Mouse (Mus musculus): ENCODE measurements around the gene Mmp15. TPM values are rescaled to one million over a fixed set of nuclear protein-coding genes. Genes with fewer than 3 reads are reported as not detected.
"Not testable (repeated sequence)": the region's sequence is repeated elsewhere in the genome, so short reads cannot be mapped to it uniquely, and the experiment has no call there.

Gene Mmp15
- polyA plus RNA-seq, 1 experiment from 2014 or later: 86.0 TPM

DNA sequence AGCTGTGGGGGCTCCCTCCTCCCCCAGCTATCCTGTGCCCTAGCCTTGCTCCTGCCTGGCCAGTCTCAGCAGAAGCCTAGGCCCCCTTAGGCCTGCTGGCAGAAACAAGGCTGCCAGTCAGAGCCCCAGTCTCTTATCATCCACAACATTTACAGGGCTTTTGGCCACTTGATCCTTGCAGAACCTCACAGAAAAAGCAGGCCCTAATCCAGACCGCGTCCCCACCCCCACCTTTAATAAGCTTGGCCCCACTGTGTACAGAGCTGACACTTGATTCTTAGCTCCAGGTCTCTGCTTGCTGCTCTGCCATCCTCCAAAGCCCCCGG lies 8.9 kb downstream of the Mmp15 start:
- peaks cover 2% of the 10 kb centered on the region; the same call in 1 of the 2 replicates for H3K36me3 ChIP-seq
- H3K9ac ChIP-seq: peak overlapping the region; percentile 61
- H3K4me3 ChIP-seq: peak overlapping the region; percentile 7; the same call in 1 of the 2 replicates
- ATAC-seq (ENCODE audit: insufficient number of reproducible peaks, low FRiP score): no peak
- H3K27ac ChIP-seq (ENCODE audit: poor library complexity, severe bottlenecking): peak overlapping the region; percentile 97
- WGBS: 39% methylated on average over 3 of the region's 3 CpGs
- H3K9me3 ChIP-seq (replicated peaks): no peaks in the 10 kb centered on the region
- H3K4me2 ChIP-seq: peak overlapping the region; percentile 58
- peaks cover 85% of the 10 kb centered on the region for H3K4me1 ChIP-seq (replicated peaks)
- H3K27me3 ChIP-seq (replicated peaks): no peaks in the 10 kb centered on the region

DNA sequence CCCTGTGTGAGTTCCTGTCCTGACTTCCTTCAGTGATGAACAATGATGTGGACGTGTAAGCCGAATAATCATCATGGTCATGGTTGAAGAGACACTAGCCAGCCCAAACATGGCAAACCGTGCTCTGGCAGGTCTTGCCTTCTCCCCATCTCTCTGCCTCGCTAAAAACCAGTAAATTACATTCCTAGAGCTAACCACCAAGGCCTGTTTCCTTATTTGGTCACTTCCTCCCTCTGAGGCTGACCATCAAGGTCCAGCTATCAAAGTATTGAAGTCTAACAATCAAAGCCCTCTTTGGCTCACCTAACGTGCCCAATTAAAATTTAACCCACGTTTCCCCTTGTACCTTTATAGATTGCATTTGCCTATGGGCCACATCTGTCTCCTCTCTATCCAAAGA lies 10.2 kb downstream of the Mmp15 start:
- Histone ChIP-seq H3K4me3 (no peak overlapping the region), H3K9ac (no peak overlapping the region), H3K36me3 (peaks cover 14% of the 10 kb centered on the region), H3K27ac (ENCODE audit: poor library complexity, severe bottlenecking) (peak overlapping the region; percentile 97; the same call in 1 of the 2 replicates), H3K27me3 (replicated peaks) (no peaks in the 10 kb centered on the region), H3K4me2 (no peak overlapping the region), H3K9me3 (replicated peaks) (no peaks in the 10 kb centered on the region), H3K4me1 (replicated peaks) (peaks cover 85% of the 10 kb centered on the region)
- ATAC-seq (ENCODE audit: insufficient number of reproducible peaks, low FRiP score): no peak
- WGBS: 56% methylated on average over 6 of the region's 6 CpGs

DNA sequence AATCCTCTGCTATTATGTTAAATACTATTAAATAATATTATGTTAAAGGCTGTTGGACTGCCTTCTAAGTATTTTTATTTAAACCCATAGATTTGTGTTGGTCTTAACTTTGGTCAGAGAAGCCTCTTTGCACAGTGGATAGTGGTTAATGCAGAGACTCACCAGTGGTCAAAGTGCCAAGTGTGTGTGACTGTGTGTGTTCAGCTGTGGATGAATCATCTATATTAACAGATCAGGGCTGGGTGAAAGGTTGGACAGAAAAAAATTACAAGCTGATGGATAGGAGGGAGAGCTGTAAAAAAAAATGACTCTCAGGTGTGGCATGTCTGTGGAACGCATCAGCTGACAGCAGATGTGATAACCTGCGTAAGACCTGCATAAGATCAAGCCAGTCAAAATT lies 11.8 kb downstream of the Mmp15 start:
- H3K4me2 ChIP-seq: no peak overlapping the region
- ATAC-seq (ENCODE audit: insufficient number of reproducible peaks, low FRiP score): no peak

DNA sequence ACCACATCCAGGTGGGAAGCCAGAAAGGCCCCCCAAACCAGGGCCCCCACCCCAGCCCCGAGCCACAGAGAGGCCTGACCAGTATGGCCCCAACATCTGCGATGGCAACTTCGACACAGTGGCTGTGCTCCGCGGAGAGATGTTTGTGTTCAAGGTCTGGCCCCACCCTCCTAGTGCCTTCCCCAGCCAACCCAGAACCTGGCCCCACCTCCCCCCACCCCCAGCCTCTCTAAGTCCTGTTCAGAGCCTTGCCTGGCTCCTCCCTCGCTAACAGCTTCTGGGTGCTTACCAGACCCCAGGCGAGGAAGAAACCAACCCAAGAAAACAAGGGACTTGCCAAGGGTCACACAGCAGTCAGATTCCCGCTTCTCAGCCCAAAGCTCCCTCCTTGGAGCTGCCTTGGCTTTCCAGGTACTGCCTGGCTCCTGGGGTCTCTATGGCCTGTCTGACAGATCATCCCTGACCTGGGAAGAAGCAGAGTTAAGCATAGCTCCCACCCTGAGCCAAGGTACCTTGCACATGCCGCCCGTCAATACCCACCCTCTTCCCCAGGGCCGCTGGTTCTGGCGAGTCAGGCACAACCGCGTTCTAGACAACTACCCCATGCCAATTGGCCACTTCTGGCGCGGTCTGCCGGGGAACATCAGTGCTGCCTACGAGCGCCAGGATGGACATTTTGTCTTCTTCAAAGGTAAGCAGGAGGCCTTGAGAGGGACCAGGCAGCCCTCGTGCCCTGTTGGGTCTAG lies 17.7 kb downstream of the Mmp15 start:
- peaks cover 86% of the 10 kb centered on the region for H3K36me3 ChIP-seq

More for the DNA sequence above, 11.8 kb downstream of the Mmp15 start:
- 87% methylated on average over 2 of the region's 2 CpGs for WGBS
- Histone ChIP-seq H3K27me3 (replicated peaks) (no peaks in the 10 kb centered on the region), H3K9me3 (replicated peaks) (no peaks in the 10 kb centered on the region), H3K9ac (no peak overlapping the region), H3K4me3 (no peak overlapping the region), H3K36me3 (peaks cover 30% of the 10 kb centered on the region), H3K4me1 (replicated peaks) (peaks cover 80% of the 10 kb centered on the region), H3K27ac (ENCODE audit: poor library complexity, severe bottlenecking) (no peak overlapping the region)

DNA sequence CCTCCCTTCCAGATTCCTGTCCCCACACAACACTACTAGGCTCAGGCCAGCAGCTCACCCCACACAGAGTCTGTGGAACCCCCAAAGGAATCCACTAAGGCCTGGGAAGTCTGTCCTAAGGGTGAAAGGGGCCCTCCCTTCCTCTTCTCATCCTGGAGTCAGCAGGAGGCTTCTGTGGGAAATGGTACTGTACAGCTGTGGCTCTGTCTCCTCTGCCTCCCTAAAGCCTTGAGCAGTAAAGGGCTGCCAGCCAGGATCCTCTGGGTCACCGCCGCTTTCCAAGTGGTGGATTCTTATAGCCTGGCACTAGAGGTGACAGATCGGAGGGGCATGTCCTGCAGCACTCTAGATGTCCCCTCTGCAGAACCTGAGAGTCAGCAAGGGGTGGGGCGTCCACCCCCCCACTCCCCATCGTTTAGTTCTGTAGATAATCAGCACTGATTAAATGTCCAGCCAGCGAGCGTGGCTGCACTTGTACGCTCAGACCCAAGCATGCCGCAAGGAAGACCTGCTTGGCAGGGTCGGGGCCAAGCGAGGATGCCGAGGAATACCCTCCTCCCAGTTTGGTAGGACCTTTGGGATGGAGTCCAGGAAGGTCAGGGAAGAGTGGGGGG lies 21.4 kb downstream of the Mmp15 start:
- Histone ChIP-seq H3K4me1 (replicated peaks) (peaks cover 68% of the 10 kb centered on the region), H3K36me3 (peaks cover 60% of the 10 kb centered on the region), H3K4me3 (no peak overlapping the region), H3K4me2 (no peak overlapping the region), H3K9ac (no peak overlapping the region), H3K9me3 (replicated peaks) (no peaks in the 10 kb centered on the region), H3K27ac (ENCODE audit: poor library complexity, severe bottlenecking) (peak overlapping the region; percentile 30; the same call in 1 of the 2 replicates), H3K27me3 (replicated peaks) (no peaks in the 10 kb centered on the region)
- WGBS: 50% methylated on average over 12 of the region's 12 CpGs
- ATAC-seq (ENCODE audit: insufficient number of reproducible peaks, low FRiP score): no peak

More for the DNA sequence above, 17.7 kb downstream of the Mmp15 start:
- peak; percentile 33 for ATAC-seq (ENCODE audit: insufficient number of reproducible peaks, low FRiP score)
- whole genome bisulfite sequencing: 51% methylated on average over 20 of the region's 20 CpGs
- Histone ChIP-seq H3K27ac (ENCODE audit: poor library complexity, severe bottlenecking) (no peak overlapping the region), H3K9me3 (replicated peaks) (no peaks in the 10 kb centered on the region), H3K4me2 (peak overlapping the region; percentile 34; the same call in 1 of the 2 replicates), H3K4me3 (no peak overlapping the region), H3K27me3 (replicated peaks) (no peaks in the 10 kb centered on the region), H3K4me1 (replicated peaks) (peaks cover 72% of the 10 kb centered on the region), H3K9ac (peak overlapping the region; percentile 41; the same call in 1 of the 2 replicates)

DNA sequence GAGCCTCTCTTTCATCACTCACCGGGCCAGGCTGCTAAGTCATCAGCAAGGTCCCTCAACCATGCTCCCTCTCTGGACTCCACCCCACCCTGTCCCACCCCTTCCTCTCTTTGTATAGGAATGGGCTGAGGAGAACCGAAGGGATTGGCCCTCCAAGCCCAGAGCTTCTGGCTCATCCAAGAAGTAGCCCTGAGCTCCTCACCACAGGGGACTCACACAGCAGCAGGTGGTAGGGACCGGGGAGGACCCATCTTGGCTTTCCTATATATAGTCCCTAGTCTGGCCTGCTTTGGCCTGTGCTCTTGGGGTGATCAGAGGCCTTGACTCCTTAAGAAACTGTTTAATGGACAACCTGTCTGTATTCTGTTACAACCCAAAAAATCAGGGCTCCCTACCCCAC lies 22.4 kb downstream of the Mmp15 start:
- no peaks in the 10 kb centered on the region for H3K27me3 ChIP-seq (replicated peaks)
- H3K27ac ChIP-seq (ENCODE audit: poor library complexity, severe bottlenecking): no peak overlapping the region
- 60% methylated on average over 3 of the region's 3 CpGs for WGBS
- no peak overlapping the region for H3K4me2 ChIP-seq
- no peak for ATAC-seq (ENCODE audit: insufficient number of reproducible peaks, low FRiP score)
- no peak overlapping the region for H3K9ac ChIP-seq
- peaks cover 60% of the 10 kb centered on the region for H3K4me1 ChIP-seq (replicated peaks)
- no peak overlapping the region for H3K4me3 ChIP-seq
- peaks cover 51% of the 10 kb centered on the region for H3K36me3 ChIP-seq
- no peaks in the 10 kb centered on the region for H3K9me3 ChIP-seq (replicated peaks)

DNA sequence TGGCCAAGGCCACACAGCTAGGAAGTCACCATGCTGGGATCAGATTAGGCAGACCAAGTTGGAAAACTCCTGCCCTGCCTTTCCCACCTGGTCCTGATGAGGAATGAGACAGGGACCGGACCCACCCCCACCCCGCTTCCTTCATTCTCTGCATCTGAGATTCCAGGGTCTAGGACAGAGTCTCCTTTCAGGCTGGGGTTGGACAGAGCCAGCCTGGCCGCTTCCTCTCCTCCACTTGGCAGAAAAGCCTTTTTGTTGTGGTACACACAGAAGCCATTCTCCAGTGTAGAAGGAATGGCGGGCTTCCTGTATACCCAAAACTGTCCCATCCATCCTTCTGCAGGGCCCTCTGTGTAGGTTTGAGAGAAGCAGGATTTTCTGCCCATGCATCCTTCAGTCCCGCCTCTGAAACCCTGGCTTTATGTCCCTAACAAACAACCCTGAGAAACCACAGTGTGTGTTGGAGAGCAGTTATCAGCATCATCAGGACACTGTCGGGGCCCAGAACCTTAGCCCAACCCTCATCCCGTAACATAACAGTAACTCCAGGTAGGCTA lies 23.4 kb downstream of the Mmp15 start:
- Histone ChIP-seq H3K36me3 (peaks cover 41% of the 10 kb centered on the region), H3K4me2 (no peak overlapping the region), H3K4me1 (replicated peaks) (peaks cover 52% of the 10 kb centered on the region), H3K27me3 (replicated peaks) (no peaks in the 10 kb centered on the region), H3K9me3 (replicated peaks) (no peaks in the 10 kb centered on the region), H3K4me3 (no peak overlapping the region), H3K9ac (no peak overlapping the region), H3K27ac (ENCODE audit: poor library complexity, severe bottlenecking) (no peak overlapping the region; the same call in 1 of the 2 replicates)
- ATAC-seq (ENCODE audit: insufficient number of reproducible peaks, low FRiP score): no peak
- WGBS: 72% methylated on average over 7 of the region's 7 CpGs

DNA sequence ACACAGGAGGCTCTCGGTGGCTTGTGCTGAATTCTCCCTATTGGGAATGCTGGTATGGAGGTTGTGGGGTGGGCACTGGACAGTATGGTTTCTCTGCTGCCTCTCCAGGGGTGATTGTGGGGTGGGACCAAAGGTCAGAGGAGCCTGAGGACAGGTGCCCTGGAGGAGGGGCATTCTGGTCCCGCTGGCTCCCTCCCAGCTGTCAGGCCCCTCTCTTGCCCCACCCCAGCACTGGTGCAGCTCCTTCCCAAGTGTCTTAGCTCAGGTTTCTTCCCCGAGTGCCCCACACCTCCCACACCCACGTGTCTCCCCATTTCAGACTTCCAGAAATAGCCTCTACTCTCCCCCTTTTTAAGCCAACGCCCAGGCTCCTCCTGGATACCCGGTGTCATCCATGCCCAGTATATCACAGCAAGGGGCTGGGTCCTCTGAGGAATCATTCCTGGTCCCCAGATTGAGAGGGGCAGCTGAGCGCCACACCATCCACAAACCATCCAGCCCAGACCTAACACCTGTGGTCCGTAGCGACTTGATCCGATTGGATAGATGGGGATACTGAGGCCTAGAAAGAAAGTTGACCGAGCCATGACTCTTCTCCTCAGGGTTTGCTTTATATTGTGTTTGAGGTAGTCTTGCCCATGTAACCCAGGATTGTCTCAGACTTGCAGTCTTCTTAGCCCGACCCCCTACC lies 24.4 kb downstream of the Mmp15 start:
- no peak for ATAC-seq (ENCODE audit: insufficient number of reproducible peaks, low FRiP score)
- Histone ChIP-seq H3K9ac (peak overlapping the region; percentile 44; the same call in 1 of the 2 replicates), H3K36me3 (peaks cover 31% of the 10 kb centered on the region), H3K9me3 (replicated peaks) (no peaks in the 10 kb centered on the region), H3K27ac (ENCODE audit: poor library complexity, severe bottlenecking) (peak overlapping the region; percentile 89), H3K27me3 (replicated peaks) (no peaks in the 10 kb centered on the region), H3K4me1 (replicated peaks) (peaks cover 52% of the 10 kb centered on the region), H3K4me2 (no peak overlapping the region), H3K4me3 (no peak overlapping the region)
- WGBS: 72% methylated on average over 12 of the region's 12 CpGs

DNA sequence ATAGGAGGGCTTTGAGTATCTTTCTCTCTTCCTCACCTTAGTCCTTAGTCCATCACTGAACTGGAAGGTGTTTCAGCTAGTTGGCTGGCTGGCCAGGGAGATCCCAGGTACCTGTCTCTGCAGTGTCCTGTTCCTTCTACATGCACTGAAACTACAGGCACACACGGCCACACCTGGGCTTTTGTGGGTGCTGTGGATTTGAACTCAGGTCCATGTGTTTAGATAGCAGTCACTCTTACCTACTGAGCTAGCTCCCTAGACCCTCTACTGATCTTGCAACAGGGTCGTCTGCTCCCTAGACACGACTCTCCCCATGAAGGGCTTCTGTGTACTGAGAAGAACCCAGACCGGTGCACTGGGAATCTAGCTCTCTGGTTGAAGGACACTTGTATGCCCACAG lies 25.0 kb downstream of the Mmp15 start:
- H3K27me3 ChIP-seq (replicated peaks): no peaks in the 10 kb centered on the region
- peak overlapping the region; percentile 48; the same call in 1 of the 2 replicates for H3K4me2 ChIP-seq
- no peak overlapping the region for H3K9ac ChIP-seq
- H3K4me1 ChIP-seq (replicated peaks): peaks cover 52% of the 10 kb centered on the region
- H3K27ac ChIP-seq (ENCODE audit: poor library complexity, severe bottlenecking): peak overlapping the region; percentile 89
- H3K4me3 ChIP-seq: no peak overlapping the region
- H3K36me3 ChIP-seq: peaks cover 24% of the 10 kb centered on the region
- ATAC-seq (ENCODE audit: insufficient number of reproducible peaks, low FRiP score): no peak
- no peaks in the 10 kb centered on the region for H3K9me3 ChIP-seq (replicated peaks)
- 59% methylated on average over 4 of the region's 4 CpGs for WGBS

DNA sequence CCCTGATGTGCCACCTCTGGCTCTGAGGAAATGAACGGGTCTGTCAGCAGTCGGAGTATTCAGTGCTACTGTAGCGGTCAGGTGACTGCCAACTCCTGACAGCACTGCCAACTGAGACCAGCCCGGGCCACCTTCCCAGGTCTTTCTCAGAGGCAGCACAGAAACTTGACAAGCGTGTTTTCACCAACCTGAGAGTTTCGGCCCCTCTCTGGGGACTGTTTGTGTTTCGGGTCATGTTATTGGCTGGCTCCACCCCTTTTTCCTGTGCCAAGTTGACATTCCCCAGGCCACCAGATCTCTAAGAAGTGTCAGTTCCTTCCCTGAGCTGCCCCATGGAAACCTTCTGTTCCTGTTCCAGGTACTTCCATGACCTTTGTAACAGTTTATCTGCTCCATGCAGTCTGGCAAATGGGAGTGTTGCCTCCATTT lies 25.8 kb downstream of the Mmp15 start:
- peak; percentile 74 for ATAC-seq (ENCODE audit: insufficient number of reproducible peaks, low FRiP score)
- peaks cover 45% of the 10 kb centered on the region for H3K4me1 ChIP-seq (replicated peaks)
- no peak overlapping the region for H3K4me3 ChIP-seq
- peak overlapping the region; percentile 48 for H3K4me2 ChIP-seq
- 10% methylated on average over 7 of the region's 7 CpGs for WGBS
- peak overlapping the region; percentile 89 for H3K27ac ChIP-seq (ENCODE audit: poor library complexity, severe bottlenecking)
- peak overlapping the region; percentile 38; the same call in 1 of the 2 replicates for H3K9ac ChIP-seq
- H3K9me3 ChIP-seq (replicated peaks): no peaks in the 10 kb centered on the region
- H3K36me3 ChIP-seq: peaks cover 16% of the 10 kb centered on the region
- no peaks in the 10 kb centered on the region for H3K27me3 ChIP-seq (replicated peaks)

DNA sequence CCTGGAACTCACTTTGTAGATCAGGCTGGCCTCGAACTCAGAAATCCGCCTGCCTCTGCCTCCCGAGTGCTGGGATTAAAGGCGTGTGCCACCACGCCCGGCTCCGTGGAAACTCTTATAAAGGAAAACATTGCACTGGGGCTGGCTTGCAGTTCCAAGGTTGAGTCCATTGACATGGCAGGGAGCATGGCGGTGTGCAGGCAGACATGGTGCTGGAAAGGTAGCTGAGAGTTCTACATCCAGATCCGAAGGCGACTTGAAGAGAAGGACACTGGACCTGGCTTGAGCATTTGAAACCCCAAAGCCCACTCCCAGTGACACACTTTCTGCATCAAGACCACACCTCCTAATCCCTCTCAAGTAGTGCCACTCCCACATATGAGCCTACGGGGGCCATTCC lies 26.9 kb downstream of the Mmp15 start:
- H3K9ac ChIP-seq; ATAC-seq (ENCODE audit: insufficient number of reproducible peaks, low FRiP score); H3K27me3 ChIP-seq (replicated peaks); H3K36me3 ChIP-seq; H3K4me2 ChIP-seq; H3K9me3 ChIP-seq (replicated peaks); H3K27ac ChIP-seq (ENCODE audit: poor library complexity, severe bottlenecking); H3K4me3 ChIP-seq: not testable (repeated sequence)
- peaks cover 34% of the 10 kb centered on the region for H3K4me1 ChIP-seq (replicated peaks)
- 93% methylated on average over 11 of the region's 11 CpGs for WGBS
